Mouse (Mus musculus): ENCODE results near the gene Timp4. TPM values are rescaled to one million over a fixed set of nuclear protein-coding genes. Genes with fewer than 3 reads are reported as not detected.

Timp4 gene
- polyA plus RNA-seq, 1 experiment from 2014 or later = 19.6 TPM

- Histone ChIP-seq H3K9me3 (ENCODE audit: control insufficient read depth, low read length) (no peaks in the 10 kb centered on the region), H3K4me1 (replicated peaks; ENCODE audit: control insufficient read depth, insufficient read depth, low read length) (no peaks in the 10 kb centered on the region; the same call in 1 of the 2 replicates), H3K27ac (no peak overlapping the region), H3K36me3 (replicated peaks; ENCODE audit: control insufficient read depth, insufficient read depth) (no peaks in the 10 kb centered on the region), H3K4me2 (replicated peaks) (no peak overlapping the region), H3K9ac (no peak overlapping the region), H3K27me3 (ENCODE audit: control insufficient read depth, insufficient read depth, low read length) (no peaks in the 10 kb centered on the region), H3K4me3 (replicated peaks; ENCODE audit: low read length) (no peak overlapping the region)
- ATAC-seq (ENCODE audit: low FRiP score) (no peak), DNase-seq (ENCODE audit: low spot score) (no peak)
- WGBS = 65% methylated on average over 3 of the region's 3 CpGs
These were observed 26.5 kb downstream of the Timp4 start for GRCm38 (mm10) chr6:115225519-115225918.

DNA sequence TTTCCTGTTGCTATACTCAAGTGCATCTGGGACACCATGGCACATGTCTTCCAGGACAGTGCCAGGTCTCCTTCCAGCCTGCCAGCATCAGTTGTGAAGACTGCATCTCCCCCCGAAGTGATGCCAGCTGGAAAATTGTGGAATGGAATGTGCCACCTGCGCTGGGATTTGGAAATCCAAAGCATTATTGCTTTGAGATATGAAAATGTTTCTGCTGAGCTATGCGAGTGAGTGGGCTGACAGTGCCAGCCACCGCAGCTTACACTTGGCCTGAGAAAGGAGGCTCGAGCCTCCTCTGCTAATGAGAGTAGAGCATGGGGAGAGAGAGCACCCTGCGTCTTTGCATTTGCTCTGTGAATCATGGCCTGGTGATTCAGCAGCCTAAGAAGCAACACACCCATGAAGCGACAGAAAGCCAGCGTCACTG, 30.8 kb downstream of the Timp4 start:
- Histone ChIP-seq H3K9ac (no peak overlapping the region), H3K4me2 (replicated peaks) (no peak overlapping the region), H3K36me3 (replicated peaks; ENCODE audit: control insufficient read depth, insufficient read depth) (no peaks in the 10 kb centered on the region), H3K4me3 (replicated peaks; ENCODE audit: low read length) (no peak overlapping the region), H3K4me1 (replicated peaks; ENCODE audit: control insufficient read depth, insufficient read depth, low read length) (no peaks in the 10 kb centered on the region; the same call in 1 of the 2 replicates), H3K9me3 (ENCODE audit: control insufficient read depth, low read length) (no peaks in the 10 kb centered on the region), H3K27ac (no peak overlapping the region), H3K27me3 (ENCODE audit: control insufficient read depth, insufficient read depth, low read length) (no peaks in the 10 kb centered on the region)
- ATAC-seq (ENCODE audit: low FRiP score) (no peak), DNase-seq (ENCODE audit: low spot score) (no peak)
- WGBS = 77% methylated on average over 8 of the region's 8 CpGs

DNA sequence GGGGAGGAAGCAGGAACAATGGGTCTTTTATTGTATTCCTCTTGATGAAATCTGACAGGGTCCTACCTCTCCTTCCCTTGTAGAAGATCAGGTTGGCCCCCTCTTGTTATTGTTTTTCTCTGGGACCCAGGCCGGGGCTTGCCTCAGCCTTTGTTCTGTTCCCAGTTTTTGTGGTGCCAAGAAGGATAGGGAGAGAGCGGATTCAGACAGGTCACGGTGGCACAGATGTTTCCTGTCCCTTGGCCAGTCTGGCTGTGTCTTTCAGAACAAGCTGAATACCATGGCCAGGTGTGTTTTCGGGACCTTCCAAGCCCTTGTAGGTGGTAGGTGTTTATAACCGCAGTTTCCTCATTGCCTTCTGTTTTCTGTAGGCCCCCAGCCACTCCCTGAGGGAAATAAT, 38.9 kb downstream of the Timp4 start:
- DNase-seq (ENCODE audit: low spot score) = no peak
- Histone ChIP-seq H3K4me2 (replicated peaks) (no peak overlapping the region), H3K9ac (no peak overlapping the region), H3K27ac (no peak overlapping the region), H3K36me3 (replicated peaks; ENCODE audit: control insufficient read depth, insufficient read depth) (no peaks in the 10 kb centered on the region), H3K4me3 (replicated peaks; ENCODE audit: low read length) (no peak overlapping the region), H3K27me3 (ENCODE audit: control insufficient read depth, insufficient read depth, low read length) (no peaks in the 10 kb centered on the region), H3K4me1 (replicated peaks; ENCODE audit: control insufficient read depth, insufficient read depth, low read length) (0 out of 2 replicates have a peak, but pooled peaks cover 2% of the 10 kb centered on the region), H3K9me3 (ENCODE audit: control insufficient read depth, low read length) (no peaks in the 10 kb centered on the region)
- 49% methylated on average over 5 of the region's 5 CpGs for WGBS
- ATAC-seq (ENCODE audit: low FRiP score) = no peak

DNA sequence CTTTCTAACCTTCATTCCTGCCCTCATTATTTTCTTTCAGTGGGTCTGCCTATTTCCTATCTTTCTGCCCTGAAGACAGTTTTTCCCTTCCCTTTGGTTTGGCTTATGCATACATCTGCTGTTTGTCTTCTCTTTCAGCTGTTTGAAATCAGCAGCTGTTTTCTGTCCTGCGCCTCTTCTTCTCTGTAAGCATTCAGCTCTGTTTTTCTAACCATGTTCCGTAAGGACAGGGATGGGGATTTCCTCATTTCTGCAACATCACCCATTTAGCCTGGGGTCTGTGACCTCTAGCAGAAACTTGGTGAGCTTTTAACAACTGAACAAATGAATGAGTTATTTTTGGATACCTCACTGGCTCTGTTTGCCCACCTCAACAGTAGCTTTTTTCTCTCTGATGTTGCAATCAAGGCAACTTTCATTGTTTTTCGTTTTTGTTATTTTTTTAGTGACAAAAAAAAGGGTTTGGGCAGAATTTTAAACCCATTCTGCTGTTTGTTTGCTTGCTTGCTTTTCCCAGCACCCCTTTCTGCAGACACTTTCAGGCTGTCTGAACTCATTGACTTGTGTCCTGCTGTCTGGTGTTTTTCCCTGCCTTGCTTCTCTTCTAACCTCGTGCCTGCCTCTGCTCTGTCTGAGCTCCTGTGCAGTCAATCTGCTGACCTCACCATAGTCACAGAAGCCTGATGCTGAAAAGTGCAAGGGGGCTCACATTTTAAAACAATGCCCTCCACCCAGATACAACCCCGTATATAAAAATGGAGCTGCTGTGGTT, 39.7 kb downstream of the Timp4 start:
- no peak overlapping the region for H3K9ac ChIP-seq
- no peak overlapping the region for H3K4me2 ChIP-seq (replicated peaks)
- H3K36me3 ChIP-seq (replicated peaks; ENCODE audit: control insufficient read depth, insufficient read depth) = no peaks in the 10 kb centered on the region
- 67% methylated on average over 5 of the region's 5 CpGs for WGBS
- 0 out of 2 replicates have a peak, but pooled peaks cover 2% of the 10 kb centered on the region for H3K4me1 ChIP-seq (replicated peaks; ENCODE audit: control insufficient read depth, insufficient read depth, low read length)
- ATAC-seq (ENCODE audit: low FRiP score) (no peak), DNase-seq (ENCODE audit: low spot score) (no peak)
- H3K4me3 ChIP-seq (replicated peaks; ENCODE audit: low read length) = no peak overlapping the region
- no peak overlapping the region for H3K27ac ChIP-seq
- no peaks in the 10 kb centered on the region for H3K9me3 ChIP-seq (ENCODE audit: control insufficient read depth, low read length)
- no peaks in the 10 kb centered on the region for H3K27me3 ChIP-seq (ENCODE audit: control insufficient read depth, insufficient read depth, low read length)

DNA sequence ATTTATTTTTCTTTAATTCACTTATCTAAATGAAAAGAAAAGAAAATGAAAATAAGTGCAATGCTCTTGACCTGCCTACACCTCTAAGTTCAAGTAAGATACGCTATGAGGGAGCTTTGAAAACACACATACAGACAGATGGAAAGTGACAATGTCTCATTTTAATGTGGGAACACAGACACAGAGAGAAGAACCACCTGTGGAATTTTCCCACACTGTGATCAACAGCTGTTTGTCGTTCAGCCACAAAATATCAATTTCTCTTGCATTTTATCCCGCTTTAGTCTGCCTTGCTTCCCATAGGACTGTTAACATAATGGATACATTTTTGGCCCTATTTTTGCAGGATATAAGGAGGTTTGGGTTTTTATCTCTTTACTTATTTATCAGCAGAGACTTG, 41.2 kb downstream of the Timp4 start:
- Histone ChIP-seq H3K27ac (no peak overlapping the region), H3K9me3 (ENCODE audit: control insufficient read depth, low read length) (no peaks in the 10 kb centered on the region), H3K4me2 (replicated peaks) (no peak overlapping the region), H3K4me3 (replicated peaks; ENCODE audit: low read length) (no peak overlapping the region), H3K4me1 (replicated peaks; ENCODE audit: control insufficient read depth, insufficient read depth, low read length) (0 out of 2 replicates have a peak, but pooled peaks cover 2% of the 10 kb centered on the region), H3K36me3 (replicated peaks; ENCODE audit: control insufficient read depth, insufficient read depth) (no peaks in the 10 kb centered on the region), H3K27me3 (ENCODE audit: control insufficient read depth, insufficient read depth, low read length) (no peaks in the 10 kb centered on the region), H3K9ac (no peak overlapping the region)
- 90% methylated on average over 3 of the region's 3 CpGs for WGBS
- ATAC-seq (ENCODE audit: low FRiP score) (no peak), DNase-seq (ENCODE audit: low spot score) (no peak)

- Histone ChIP-seq H3K4me1 (replicated peaks; ENCODE audit: control insufficient read depth, insufficient read depth, low read length) (0 out of 2 replicates have a peak, but pooled peaks cover 2% of the 10 kb centered on the region), H3K4me2 (replicated peaks) (no peak overlapping the region), H3K9me3 (ENCODE audit: control insufficient read depth, low read length) (no peaks in the 10 kb centered on the region), H3K27ac (no peak overlapping the region), H3K4me3 (replicated peaks; ENCODE audit: low read length) (no peak overlapping the region), H3K36me3 (replicated peaks; ENCODE audit: control insufficient read depth, insufficient read depth) (no peaks in the 10 kb centered on the region), H3K27me3 (ENCODE audit: control insufficient read depth, insufficient read depth, low read length) (no peaks in the 10 kb centered on the region), H3K9ac (no peak overlapping the region)
- no peak for DNase-seq (ENCODE audit: low spot score)
- 87% methylated on average over 2 of the region's 2 CpGs for WGBS
- ATAC-seq (ENCODE audit: low FRiP score) = no peak
These were observed 41.8 kb downstream of the Timp4 start for GRCm38 (mm10) chr6:115210187-115210586.

GRCm38 (mm10) chr6:115203029-115203428, 49.0 kb downstream of the Timp4 start:
- H3K27me3 ChIP-seq (ENCODE audit: control insufficient read depth, insufficient read depth, low read length) = no peaks in the 10 kb centered on the region
- no peak overlapping the region for H3K9ac ChIP-seq
- DNase-seq (ENCODE audit: low spot score) (no peak), ATAC-seq (ENCODE audit: low FRiP score) (no peak)
- no peaks in the 10 kb centered on the region for H3K4me1 ChIP-seq (replicated peaks; ENCODE audit: control insufficient read depth, insufficient read depth, low read length)
- H3K9me3 ChIP-seq (ENCODE audit: control insufficient read depth, low read length) = no peaks in the 10 kb centered on the region
- H3K4me3 ChIP-seq (replicated peaks; ENCODE audit: low read length) = no peak overlapping the region
- whole genome bisulfite sequencing = 85% methylated on average over 3 of the region's 3 CpGs
- H3K36me3 ChIP-seq (replicated peaks; ENCODE audit: control insufficient read depth, insufficient read depth) = no peaks in the 10 kb centered on the region
- no peak overlapping the region for H3K4me2 ChIP-seq (replicated peaks)
- H3K27ac ChIP-seq = no peak overlapping the region

DNA sequence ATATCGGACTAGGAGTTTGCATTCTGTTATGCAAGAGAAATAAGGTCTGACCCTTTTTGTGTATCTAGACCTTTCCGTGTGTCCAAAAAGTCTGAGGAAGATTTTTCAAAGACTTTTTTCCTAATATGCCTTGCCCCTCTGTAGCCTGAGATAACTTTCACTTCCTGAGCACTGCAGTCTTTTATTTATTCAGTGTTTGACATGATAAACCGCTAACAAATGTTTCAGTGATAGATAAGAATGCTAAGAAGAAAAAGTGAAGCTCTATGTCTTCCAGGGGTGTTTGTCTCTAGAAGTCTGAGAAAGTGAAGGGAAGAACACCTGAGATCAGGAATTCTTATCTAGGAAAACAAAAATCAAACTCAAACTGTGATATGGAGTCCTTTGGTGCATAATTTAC, 51.3 kb downstream of the Timp4 start:
- Histone ChIP-seq H3K9me3 (ENCODE audit: control insufficient read depth, low read length) (no peaks in the 10 kb centered on the region), H3K27me3 (ENCODE audit: control insufficient read depth, insufficient read depth, low read length) (no peaks in the 10 kb centered on the region), H3K36me3 (replicated peaks; ENCODE audit: control insufficient read depth, insufficient read depth) (no peaks in the 10 kb centered on the region), H3K4me2 (replicated peaks) (no peak overlapping the region), H3K27ac (no peak overlapping the region), H3K9ac (no peak overlapping the region), H3K4me1 (replicated peaks; ENCODE audit: control insufficient read depth, insufficient read depth, low read length) (no peaks in the 10 kb centered on the region), H3K4me3 (replicated peaks; ENCODE audit: low read length) (no peak overlapping the region)
- 93% methylated on average over 3 of the region's 3 CpGs for WGBS
- DNase-seq (ENCODE audit: low spot score) = no peak
- ATAC-seq (ENCODE audit: low FRiP score) = no peak

All from hindbrain, embryonic 14.5 days (tissue).